Mouse (Mus musculus): ENCODE measurements around the gene Pakap. TPM values are rescaled to one million over a fixed set of nuclear protein-coding genes. Genes with fewer than 3 reads are reported as not detected.

Pakap gene
- polyA plus RNA-seq, 1 experiment from 2014 or later = 24.7 TPM

DNA sequence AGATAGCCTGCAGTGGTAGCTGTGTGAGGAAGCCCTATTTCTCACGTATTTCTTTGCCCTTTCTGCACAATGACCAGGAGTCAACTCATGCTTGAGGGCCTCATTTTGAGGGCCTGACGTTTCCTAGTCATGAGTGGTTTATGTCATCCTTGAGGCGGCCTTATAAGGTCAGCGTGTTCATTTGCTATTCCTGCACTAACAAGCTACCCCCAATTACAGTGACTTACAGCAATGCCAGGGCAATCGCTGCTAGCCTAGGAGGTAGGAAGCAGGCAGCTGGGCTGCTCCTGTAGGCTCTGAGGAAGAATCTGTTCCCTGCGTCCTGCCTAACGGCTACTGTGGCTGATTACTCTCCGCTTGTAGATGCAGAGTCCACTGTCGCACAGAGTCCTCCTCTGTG lies 269.1 kb downstream of the Pakap start:
- H3K9ac ChIP-seq = no peak overlapping the region
- 69% methylated on average over 9 of the region's 9 CpGs for WGBS
- H3K27me3 ChIP-seq (replicated peaks) = no peaks in the 10 kb centered on the region
- H3K36me3 ChIP-seq = no peaks in the 10 kb centered on the region
- no peaks in the 10 kb centered on the region for H3K4me1 ChIP-seq
- no peak for ATAC-seq (ENCODE audit: insufficient read depth, low FRiP score, low read depth)
- H3K4me3 ChIP-seq (replicated peaks) = no peak overlapping the region
- no peaks in the 10 kb centered on the region for H3K9me3 ChIP-seq
- H3K27ac ChIP-seq = no peak overlapping the region
- no peak overlapping the region for H3K4me2 ChIP-seq

GRCm38 (mm10) chr4:57839343-57839742 lies 271.4 kb downstream of the Pakap start:
- Histone ChIP-seq H3K9me3 (no peaks in the 10 kb centered on the region), H3K27ac (no peak overlapping the region), H3K4me1 (no peaks in the 10 kb centered on the region; the same call in 1 of the 2 replicates), H3K27me3 (replicated peaks) (no peaks in the 10 kb centered on the region), H3K36me3 (no peaks in the 10 kb centered on the region), H3K4me3 (replicated peaks) (no peak overlapping the region), H3K4me2 (no peak overlapping the region), H3K9ac (no peak overlapping the region)
- 62% methylated on average over 4 of the region's 4 CpGs for WGBS
- no peak for ATAC-seq (ENCODE audit: insufficient read depth, low FRiP score, low read depth)

DNA sequence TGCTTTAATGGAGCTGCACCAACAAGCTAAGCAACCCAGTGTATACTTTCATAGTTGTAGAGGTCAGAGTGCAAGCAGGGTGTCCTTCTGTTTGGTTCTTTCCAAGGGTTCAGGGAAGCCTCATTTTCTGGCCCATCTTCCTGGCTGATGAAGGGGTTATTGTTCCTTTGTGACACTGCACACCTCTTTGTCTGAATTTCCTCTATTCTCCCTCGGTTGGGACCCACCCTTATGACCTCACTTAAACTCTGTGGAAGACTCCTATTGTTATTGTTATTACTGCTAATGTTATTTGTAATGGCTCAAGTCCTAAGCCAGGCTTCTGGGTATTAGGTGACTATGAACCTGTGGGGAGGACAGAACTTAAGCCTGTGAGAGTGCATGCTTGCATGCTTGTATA lies 273.9 kb downstream of the Pakap start:
- Histone ChIP-seq H3K4me1 (peaks cover 1% of the 10 kb centered on the region; the same call in 1 of the 2 replicates), H3K9ac (no peak overlapping the region), H3K36me3 (no peaks in the 10 kb centered on the region), H3K27ac (no peak overlapping the region), H3K27me3 (replicated peaks) (no peaks in the 10 kb centered on the region), H3K4me2 (no peak overlapping the region), H3K4me3 (replicated peaks) (no peak overlapping the region), H3K9me3 (no peaks in the 10 kb centered on the region)
- ATAC-seq (ENCODE audit: insufficient read depth, low FRiP score, low read depth) = no peak
- WGBS = 41% methylated on average over 1 of the region's 1 CpGs

- H3K4me3 ChIP-seq (replicated peaks) = no peak overlapping the region
- H3K27ac ChIP-seq = no peak overlapping the region
- H3K9me3 ChIP-seq = no peaks in the 10 kb centered on the region
- WGBS = 61% methylated on average over 11 of the region's 11 CpGs
- no peaks in the 10 kb centered on the region for H3K27me3 ChIP-seq (replicated peaks)
- H3K4me2 ChIP-seq = no peak overlapping the region
- no peak overlapping the region for H3K9ac ChIP-seq
- H3K36me3 ChIP-seq = no peaks in the 10 kb centered on the region
- no peak for ATAC-seq (ENCODE audit: insufficient read depth, low FRiP score, low read depth)
- H3K4me1 ChIP-seq = peaks cover 9% of the 10 kb centered on the region
These were observed 274.7 kb downstream of the Pakap start for GRCm38 (mm10) chr4:57842472-57843305.

- ATAC-seq (ENCODE audit: insufficient read depth, low FRiP score, low read depth) = peak; percentile 83
- Histone ChIP-seq H3K4me3 (replicated peaks) (peak overlapping the region; percentile 39), H3K9me3 (no peaks in the 10 kb centered on the region), H3K4me1 (peaks cover 14% of the 10 kb centered on the region), H3K9ac (peak overlapping the region; percentile 45), H3K4me2 (peak overlapping the region; percentile 44), H3K27me3 (replicated peaks) (no peaks in the 10 kb centered on the region), H3K36me3 (no peaks in the 10 kb centered on the region), H3K27ac (peak overlapping the region; percentile 89)
- 6% methylated on average over 10 of the region's 10 CpGs for WGBS
These were observed 277.1 kb downstream of the Pakap start for GRCm38 (mm10) chr4:57845031-57845431.

DNA sequence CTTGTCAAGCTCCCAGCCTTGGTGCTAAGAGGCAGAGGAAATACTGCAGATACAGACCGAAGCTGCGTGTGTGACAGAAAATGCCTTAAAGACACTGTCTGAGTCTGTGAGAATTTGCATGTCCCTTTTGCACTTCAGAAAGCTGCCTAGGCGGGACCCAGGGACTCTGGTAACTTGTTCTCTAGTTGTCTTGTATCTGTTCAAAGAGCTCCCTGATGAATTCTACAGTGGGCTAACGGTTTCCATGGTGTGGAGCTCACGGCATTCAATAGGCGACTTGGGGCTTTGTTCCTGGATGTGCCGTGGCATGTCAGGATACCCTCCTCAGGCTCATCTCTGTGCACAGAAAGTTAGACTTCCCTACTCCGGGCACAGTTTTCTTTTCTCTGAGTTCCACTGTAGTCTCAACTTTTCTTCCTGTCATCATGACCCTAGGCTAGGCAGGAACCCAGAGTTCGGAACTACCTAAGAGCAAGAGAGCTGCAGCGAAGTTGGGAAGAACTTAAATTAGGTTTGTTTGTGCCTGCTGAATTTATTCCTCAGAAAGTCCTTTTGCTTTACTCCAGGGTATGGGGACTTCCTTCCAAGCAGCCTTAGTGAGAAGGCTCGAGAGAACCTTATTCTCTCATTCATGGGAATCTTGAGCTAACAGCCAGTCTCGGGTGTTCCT lies 277.7 kb downstream of the Pakap start:
- Histone ChIP-seq H3K4me3 (replicated peaks) (peak overlapping the region; percentile 39), H3K9me3 (no peaks in the 10 kb centered on the region), H3K4me1 (peaks cover 14% of the 10 kb centered on the region), H3K27ac (peak overlapping the region; percentile 89), H3K9ac (peak overlapping the region; percentile 45), H3K4me2 (peak overlapping the region; percentile 44), H3K36me3 (no peaks in the 10 kb centered on the region), H3K27me3 (replicated peaks) (no peaks in the 10 kb centered on the region)
- WGBS = 34% methylated on average over 12 of the region's 12 CpGs
- no peak for ATAC-seq (ENCODE audit: insufficient read depth, low FRiP score, low read depth)

- Histone ChIP-seq H3K9me3 (no peaks in the 10 kb centered on the region), H3K4me2 (peak overlapping the region; percentile 44), H3K27ac (peak overlapping the region; percentile 89), H3K9ac (no peak overlapping the region), H3K27me3 (replicated peaks) (no peaks in the 10 kb centered on the region), H3K4me3 (replicated peaks) (peak overlapping the region; percentile 39), H3K36me3 (no peaks in the 10 kb centered on the region), H3K4me1 (peaks cover 18% of the 10 kb centered on the region)
- 22% methylated on average over 12 of the region's 12 CpGs for WGBS
- peak; percentile 1; the same call in 1 of the 2 replicates for ATAC-seq (ENCODE audit: insufficient read depth, low FRiP score, low read depth)
These were observed 278.5 kb downstream of the Pakap start for GRCm38 (mm10) chr4:57846381-57846990.

DNA sequence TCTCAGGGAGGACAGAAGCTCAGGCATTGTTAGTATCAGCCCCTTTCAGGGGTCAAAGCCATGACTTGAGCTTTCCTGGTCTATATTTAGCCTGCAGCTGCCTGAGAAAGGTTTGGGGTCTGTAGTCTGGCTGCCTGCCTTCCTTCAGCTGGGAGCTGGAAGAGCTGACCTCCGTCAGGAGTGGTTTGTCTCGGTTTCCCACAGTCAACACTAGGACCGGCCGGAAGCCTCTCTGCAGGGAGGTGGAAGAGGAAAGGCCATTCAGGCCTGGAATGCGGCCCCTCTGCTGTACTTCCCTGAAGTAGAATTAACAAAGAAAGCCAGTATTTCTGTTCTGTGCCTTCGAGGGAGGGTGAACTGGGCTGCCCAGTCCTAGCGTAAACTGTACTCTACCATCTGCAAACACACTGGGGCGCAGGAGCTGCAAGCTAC lies 279.0 kb downstream of the Pakap start:
- H3K4me1 ChIP-seq = peaks cover 22% of the 10 kb centered on the region
- peak overlapping the region; percentile 89 for H3K27ac ChIP-seq
- WGBS = 14% methylated on average over 8 of the region's 8 CpGs
- H3K4me2 ChIP-seq = peak overlapping the region; percentile 44
- H3K36me3 ChIP-seq = no peaks in the 10 kb centered on the region
- H3K4me3 ChIP-seq (replicated peaks) = peak overlapping the region; percentile 39
- H3K9ac ChIP-seq = no peak overlapping the region
- peak; percentile 66 for ATAC-seq (ENCODE audit: insufficient read depth, low FRiP score, low read depth)
- H3K9me3 ChIP-seq = no peaks in the 10 kb centered on the region
- H3K27me3 ChIP-seq (replicated peaks) = no peaks in the 10 kb centered on the region

GRCm38 (mm10) chr4:57847676-57848075 lies 279.7 kb downstream of the Pakap start:
- Histone ChIP-seq H3K9me3 (no peaks in the 10 kb centered on the region), H3K27ac (peak overlapping the region; percentile 89), H3K9ac (no peak overlapping the region), H3K4me2 (peak overlapping the region; percentile 44), H3K4me1 (peaks cover 26% of the 10 kb centered on the region), H3K27me3 (replicated peaks) (no peaks in the 10 kb centered on the region), H3K4me3 (replicated peaks) (peak overlapping the region; percentile 39), H3K36me3 (no peaks in the 10 kb centered on the region)
- ATAC-seq (ENCODE audit: insufficient read depth, low FRiP score, low read depth) = no peak
- WGBS = 75% methylated on average over 3 of the region's 3 CpGs

GRCm38 (mm10) chr4:57849465-57849864 lies 281.5 kb downstream of the Pakap start:
- no peak for ATAC-seq (ENCODE audit: insufficient read depth, low FRiP score, low read depth)
- Histone ChIP-seq H3K4me2 (no peak overlapping the region), H3K27ac (no peak overlapping the region), H3K4me3 (replicated peaks) (no peak overlapping the region), H3K9ac (no peak overlapping the region), H3K9me3 (no peaks in the 10 kb centered on the region), H3K27me3 (replicated peaks) (no peaks in the 10 kb centered on the region), H3K4me1 (peaks cover 26% of the 10 kb centered on the region), H3K36me3 (0 out of 2 replicates have a peak, but pooled peaks cover under 1% of the 10 kb centered on the region)
- 72% methylated on average over 6 of the region's 6 CpGs for WGBS

GRCm38 (mm10) chr4:57851731-57852130 lies 283.8 kb downstream of the Pakap start:
- no peak overlapping the region for H3K4me2 ChIP-seq
- H3K9ac ChIP-seq = no peak overlapping the region
- peaks cover 23% of the 10 kb centered on the region for H3K36me3 ChIP-seq
- H3K9me3 ChIP-seq = no peaks in the 10 kb centered on the region
- ATAC-seq (ENCODE audit: insufficient read depth, low FRiP score, low read depth) = no peak
- H3K27me3 ChIP-seq (replicated peaks) = no peaks in the 10 kb centered on the region
- 86% methylated on average over 1 of the region's 1 CpGs for WGBS
- H3K27ac ChIP-seq = no peak overlapping the region
- peaks cover 26% of the 10 kb centered on the region for H3K4me1 ChIP-seq
- H3K4me3 ChIP-seq (replicated peaks) = no peak overlapping the region
